Mouse (Mus musculus) heart, embryonic 14.5 days (tissue): ENCODE data around the gene Cyp2d22. TPM values are rescaled to one million over a fixed set of nuclear protein-coding genes. Genes with fewer than 3 reads are reported as not detected.
A peak's percentile ranks its signal among the peaks of the same experiment; 100 is the strongest.

Experiments used
- ATAC-seq: fragments of 200-750 bp; cut with Nextera tagmentation; 2 replicates; pipeline ENCODE4 v1.8.0; 2017; ENCODE audit warnings: low read depth, moderate TSS enrichment; ENCODE audit not compliant: insufficient number of reproducible peaks, insufficient read depth, low FRiP score
- H3K27ac ChIP-seq, 2 experiments: fragments of 200-500 bp in 1 of 2; fragments of 300-500 bp in 1 of 2; sonication (generic) in 1 of 2; replicated peaks in 1 of 2; 2 replicates each; pipeline ENCODE4 v1.5.1; 2012 to 2014; ENCODE audit warnings: low read depth in 2 of 2, low read length in 2 of 2, control low read depth in 1 of 2, mild to moderate bottlenecking in 1 of 2, mixed read lengths in 1 of 2; ENCODE audit not compliant: control insufficient read depth in 1 of 2, insufficient read depth in 1 of 2
- H3K27me3 ChIP-seq: fragments of 300-500 bp; sonication (generic); 2 replicates; pipeline ENCODE4 v1.6.1; 2014; ENCODE audit warnings: mild to moderate bottlenecking, low read length, control low read depth; ENCODE audit not compliant: control insufficient read depth, insufficient read depth
- H3K36me3 ChIP-seq: fragments of 300-500 bp; sonication (generic); 2 replicates; pipeline ENCODE4 v1.6.1; 2014; ENCODE audit warnings: mild to moderate bottlenecking, control low read depth, low read length, mixed read lengths; ENCODE audit not compliant: control insufficient read depth, insufficient read depth
- H3K4me1 ChIP-seq, 2 experiments: fragments of 200-500 bp in 1 of 2; fragments of 300-500 bp in 1 of 2; sonication (generic) in 1 of 2; 2 replicates each; pipeline ENCODE4 v1.6.1; 2012 to 2014; ENCODE audit warnings: low read length in 2 of 2, control low read depth in 1 of 2, mixed read lengths in 1 of 2; ENCODE audit not compliant: control insufficient read depth in 2 of 2, insufficient read depth in 2 of 2
- H3K4me2 ChIP-seq: fragments of 300-500 bp; sonication (generic); 2 replicates; pipeline ENCODE4 v1.6.1; 2014; ENCODE audit warnings: mild to moderate bottlenecking, low read length
- H3K4me3 ChIP-seq, 2 experiments: fragments of 200-500 bp in 1 of 2; fragments of 300-500 bp in 1 of 2; sonication (generic) in 1 of 2; 2 replicates each; pipeline ENCODE4 v1.5.1; 2012 to 2014; ENCODE audit warnings: low read length in 2 of 2, mild to moderate bottlenecking in 2 of 2, control low read depth in 1 of 2, low read depth in 1 of 2, moderate library complexity in 1 of 2; ENCODE audit not compliant: control insufficient read depth in 1 of 2, insufficient read depth in 1 of 2
- H3K9ac ChIP-seq: fragments of 300-500 bp; sonication (generic); 2 replicates; pipeline ENCODE4 v1.6.1; 2014; ENCODE audit warnings: mild to moderate bottlenecking, low read length
- H3K9me3 ChIP-seq: fragments of 300-500 bp; sonication (generic); 2 replicates; pipeline ENCODE4 v1.6.1; 2016; ENCODE audit warnings: low read length, control low read depth; ENCODE audit not compliant: control insufficient read depth
- WGBS: fragments of 180-500 bp; shearing (Covaris S2); extraction: QIAGEN DNeasy Blood & Tissue Kit; methylation state at CpG from one replicate; pipeline ENCODE4 v1.1.7; 2014; 5-methylcytosine and 5-hydroxymethylcytosine counted together
- polyA plus RNA-seq: library from polyadenylated mRNA; unstranded; fragments of >200 nt; fragmentation: Nextera tagmentation; extraction: Ambion mirVana; gene quantifications from 2 replicates; pipeline ENCODE4 v1.2.1, GENCODE M21; 2014

Cyp2d22 gene
- polyA plus RNA-seq: 8.6 and 9.2 TPM in 2 replicates

DNA sequence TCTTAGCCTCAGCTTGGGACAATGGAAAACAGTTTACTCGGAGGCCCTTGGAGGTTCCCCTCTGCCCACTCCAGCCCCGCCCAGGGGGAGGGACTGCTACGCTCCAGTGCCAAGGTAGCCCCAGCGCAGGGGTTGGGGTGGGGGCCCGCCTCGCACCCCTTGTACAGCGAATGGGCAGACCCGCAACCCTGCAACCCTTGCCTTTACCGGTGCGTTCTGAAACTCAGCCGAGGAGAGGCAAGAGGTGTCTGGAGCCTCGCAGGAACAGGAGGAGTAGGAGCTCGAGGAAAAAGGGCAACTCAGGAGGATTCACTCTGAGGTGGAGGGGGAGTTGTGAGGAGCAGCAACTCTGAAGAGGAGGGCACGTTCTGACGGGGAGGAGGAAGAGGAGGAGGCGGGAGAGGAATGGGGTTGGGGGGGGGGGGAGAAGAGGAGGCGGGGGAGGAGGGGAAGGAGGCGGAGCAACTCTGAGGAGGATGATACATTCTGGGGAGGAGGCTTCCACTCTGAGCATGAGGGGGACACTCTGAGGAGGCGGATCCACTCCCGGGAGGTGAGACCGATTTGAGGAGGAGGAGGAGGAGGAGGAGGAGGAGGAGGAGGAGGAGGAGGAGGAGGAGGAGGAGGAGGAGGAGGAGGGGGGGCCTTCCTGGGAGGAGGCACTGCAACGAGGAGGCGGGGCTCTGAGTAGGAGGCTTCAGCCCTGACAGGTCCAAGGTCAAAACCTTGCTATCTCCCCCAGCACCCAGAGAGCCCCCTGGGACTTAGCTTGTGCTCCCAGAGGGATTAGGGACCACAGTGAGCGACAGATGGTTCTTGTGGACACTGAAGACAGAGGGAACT is at the start of gene Cyp2d22:
Gene Cyp2d22, minus strand, starts transcription at position 390 of the 843 bp plus-strand sequence.
- 3% methylated on average over 17 of the region's 24 CpGs for WGBS
- Histone ChIP-seq H3K9me3 (no peaks in the 10 kb centered on the region), H3K4me1 (peaks cover 6 to 20% of the 10 kb centered on the region in 2 experiments), H3K27me3 (no peaks in the 10 kb centered on the region), H3K36me3 (no peaks in the 10 kb centered on the region), H3K4me2 (peak within 1 kb of the TSS; percentile 80), H3K27ac (peak within 1 kb of the TSS; percentile 66 to 79), H3K4me3 (peak within 1 kb of the TSS; percentile 52 to 56), H3K9ac (peak within 1 kb of the TSS; percentile 76)
- peak; percentile 69 for ATAC-seq

DNA sequence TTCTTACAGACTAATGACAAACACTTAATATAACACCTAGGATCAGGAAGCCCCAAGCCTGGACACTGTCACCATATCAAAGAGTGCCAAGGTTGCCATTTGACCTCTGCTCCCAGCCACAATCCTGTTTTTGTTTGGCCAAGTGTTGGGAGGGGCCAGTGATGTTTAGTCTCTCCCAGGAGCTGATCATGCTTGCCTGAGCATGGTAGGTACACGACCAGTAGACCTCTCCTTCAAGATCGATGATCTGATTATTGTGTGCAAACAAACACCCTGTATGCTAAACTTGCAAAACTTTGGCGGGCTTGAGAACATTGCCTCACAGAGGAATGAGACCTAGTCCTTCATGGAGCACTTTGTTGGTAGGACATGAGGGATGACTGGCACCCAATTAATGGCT is 43.4 kb upstream of the Cyp2d22 start:
- no peaks in the 10 kb centered on the region for H3K9me3 ChIP-seq
- ATAC-seq: no peak
- H3K4me1 ChIP-seq: no peaks in the 10 kb centered on the region
- no peak overlapping the region for H3K27ac ChIP-seq
- WGBS: 77% methylated on average over 3 of the region's 3 CpGs
- no peak overlapping the region for H3K9ac ChIP-seq
- H3K27me3 ChIP-seq: no peaks in the 10 kb centered on the region
- H3K36me3 ChIP-seq: no peaks in the 10 kb centered on the region
- H3K4me2 ChIP-seq: no peak overlapping the region
- no peak overlapping the region for H3K4me3 ChIP-seq

DNA sequence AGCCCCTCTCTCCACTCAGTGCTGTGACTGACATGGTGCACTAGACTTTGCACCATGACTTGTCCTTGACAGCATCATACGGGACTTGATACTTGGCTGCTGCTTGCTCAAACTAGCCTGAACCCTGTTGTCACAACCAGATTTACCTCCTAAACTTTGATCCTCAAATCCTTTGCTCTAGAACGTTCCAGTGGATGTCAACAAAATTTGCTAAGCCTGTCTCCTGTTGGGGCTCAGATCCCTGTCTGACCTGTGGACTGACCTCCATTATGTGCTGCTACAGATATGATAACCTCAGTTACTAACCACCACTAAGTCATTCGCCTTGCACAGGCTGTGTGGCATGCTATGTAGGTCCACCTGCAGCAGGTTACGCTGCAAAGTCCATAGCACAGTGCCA is 42.9 kb upstream of the Cyp2d22 start:
- Histone ChIP-seq H3K4me3 (no peak overlapping the region), H3K27me3 (no peaks in the 10 kb centered on the region), H3K36me3 (no peaks in the 10 kb centered on the region), H3K4me2 (no peak overlapping the region), H3K4me1 (no peaks in the 10 kb centered on the region), H3K9ac (no peak overlapping the region), H3K9me3 (no peaks in the 10 kb centered on the region), H3K27ac (no peak overlapping the region)
- 66% methylated on average over 4 of the region's 4 CpGs for WGBS
- ATAC-seq: no peak

DNA sequence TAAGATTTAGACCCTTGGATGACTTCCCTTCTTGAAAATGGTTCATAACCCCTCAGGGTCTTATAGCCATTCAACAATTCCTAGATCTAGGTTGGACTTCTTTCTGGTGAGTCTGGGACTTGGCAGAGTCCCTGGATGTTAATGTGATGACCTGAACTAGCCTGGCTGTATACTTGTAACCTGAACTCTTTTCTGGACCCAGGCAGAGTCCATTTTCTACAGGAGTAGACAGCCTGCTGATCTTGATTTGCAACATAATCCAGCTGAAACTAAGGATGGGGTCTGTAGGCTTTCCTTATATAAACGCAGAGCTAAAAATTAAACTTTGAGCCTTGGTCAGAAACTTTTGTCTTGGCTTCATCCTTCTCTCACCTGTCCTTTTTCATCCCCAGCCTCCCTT is 38.6 kb upstream of the Cyp2d22 start:
- Histone ChIP-seq H3K4me3 (no peak overlapping the region), H3K27me3 (no peaks in the 10 kb centered on the region), H3K4me1 (peaks cover 2 to 4% of the 10 kb centered on the region in 2 experiments; a peak in 2 of 4 replicates), H3K27ac (no peak overlapping the region), H3K36me3 (no peaks in the 10 kb centered on the region), H3K4me2 (no peak overlapping the region), H3K9ac (no peak overlapping the region), H3K9me3 (no peaks in the 10 kb centered on the region)
- ATAC-seq: no peak
- WGBS: 74% methylated on average over 1 of the region's 1 CpGs

DNA sequence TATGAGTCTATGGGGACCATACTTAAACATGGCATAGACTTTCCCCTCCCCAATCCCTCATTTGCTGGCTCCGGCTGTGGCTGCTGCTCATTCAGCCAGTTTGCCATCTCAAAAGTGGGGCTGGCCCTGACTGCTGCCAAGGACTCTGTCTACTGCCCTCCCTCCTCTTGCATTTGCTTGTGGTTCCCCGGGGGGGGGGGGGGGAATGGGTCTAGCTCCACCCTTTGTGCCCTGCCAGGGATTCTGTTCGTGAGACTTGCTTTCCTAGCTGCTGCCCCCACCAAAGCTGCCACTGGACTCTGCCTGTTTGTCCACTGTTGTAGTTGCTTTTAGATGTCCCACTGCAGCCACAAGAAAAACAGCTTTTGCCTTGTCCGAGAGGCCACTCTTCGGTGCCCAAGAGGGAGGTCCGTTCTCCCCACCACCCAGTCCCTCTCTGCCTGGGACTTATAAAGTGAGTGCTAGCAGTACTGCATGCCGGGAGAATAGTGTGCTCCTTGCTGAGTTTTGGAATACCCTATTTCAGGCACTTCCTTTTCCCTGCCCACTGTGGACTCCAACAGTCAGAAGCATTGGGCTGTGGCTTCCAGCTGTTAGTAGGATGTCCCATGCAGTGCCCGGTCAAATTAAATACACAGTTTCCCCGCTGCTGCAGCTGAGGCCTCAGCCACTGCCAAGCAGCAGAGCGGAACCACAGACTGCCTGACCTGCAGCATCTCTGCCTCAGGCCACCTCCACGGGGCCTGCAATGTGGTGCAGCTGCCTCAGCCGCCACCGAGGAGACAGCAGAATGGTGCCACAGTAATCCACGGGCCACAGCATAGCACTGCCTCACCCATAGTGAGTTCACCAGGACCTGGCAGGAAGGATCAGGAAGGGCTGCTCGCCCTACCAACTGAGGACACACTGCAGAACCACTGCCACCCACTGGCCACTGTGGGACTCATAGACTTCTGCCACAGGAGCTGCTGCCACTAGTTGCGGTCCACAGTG is 37.0 kb upstream of the Cyp2d22 start:
- H3K4me3 ChIP-seq: no peak overlapping the region
- peak overlapping the region; percentile 10; the same call in 1 of the 2 replicates for H3K9ac ChIP-seq
- H3K27ac ChIP-seq: no peak overlapping the region
- peaks cover 2 to 4% of the 10 kb centered on the region in 2 experiments; a peak in 2 of 4 replicates for H3K4me1 ChIP-seq
- WGBS: 32% methylated on average over 16 of the region's 16 CpGs
- no peaks in the 10 kb centered on the region for H3K27me3 ChIP-seq
- H3K36me3 ChIP-seq: no peaks in the 10 kb centered on the region
- H3K4me2 ChIP-seq: peak overlapping the region; percentile 50
- peak; percentile 77; the same call in 1 of the 2 replicates for ATAC-seq
- H3K9me3 ChIP-seq: no peaks in the 10 kb centered on the region

DNA sequence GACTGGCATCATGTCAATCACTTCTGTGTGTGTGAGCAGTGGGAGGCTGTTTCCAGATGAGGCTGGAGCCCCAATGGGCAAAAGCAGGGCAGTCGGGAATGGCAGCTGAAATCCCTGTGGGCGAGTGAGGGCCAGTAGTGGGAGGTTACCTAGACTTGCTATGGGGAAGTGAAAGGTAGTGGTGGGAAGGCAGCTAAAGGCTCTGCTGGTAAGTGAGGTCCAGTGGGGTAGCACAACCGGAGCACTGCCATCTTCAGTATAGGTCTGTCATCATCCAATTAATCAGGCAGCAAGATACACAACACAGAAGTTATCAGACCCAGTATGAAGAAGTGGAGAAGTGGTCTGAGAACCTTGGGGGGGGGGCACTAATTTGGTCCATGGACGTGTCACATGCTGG is 27.5 kb upstream of the Cyp2d22 start:
- H3K27me3 ChIP-seq: no peaks in the 10 kb centered on the region
- WGBS: 76% methylated on average over 4 of the region's 4 CpGs
- H3K9me3 ChIP-seq: no peaks in the 10 kb centered on the region
- ATAC-seq: no peak
- H3K4me2 ChIP-seq: no peak overlapping the region
- no peak overlapping the region for H3K27ac ChIP-seq
- H3K4me3 ChIP-seq: no peak overlapping the region
- no peaks in the 10 kb centered on the region for H3K4me1 ChIP-seq
- H3K36me3 ChIP-seq: no peaks in the 10 kb centered on the region
- H3K9ac ChIP-seq: no peak overlapping the region

DNA sequence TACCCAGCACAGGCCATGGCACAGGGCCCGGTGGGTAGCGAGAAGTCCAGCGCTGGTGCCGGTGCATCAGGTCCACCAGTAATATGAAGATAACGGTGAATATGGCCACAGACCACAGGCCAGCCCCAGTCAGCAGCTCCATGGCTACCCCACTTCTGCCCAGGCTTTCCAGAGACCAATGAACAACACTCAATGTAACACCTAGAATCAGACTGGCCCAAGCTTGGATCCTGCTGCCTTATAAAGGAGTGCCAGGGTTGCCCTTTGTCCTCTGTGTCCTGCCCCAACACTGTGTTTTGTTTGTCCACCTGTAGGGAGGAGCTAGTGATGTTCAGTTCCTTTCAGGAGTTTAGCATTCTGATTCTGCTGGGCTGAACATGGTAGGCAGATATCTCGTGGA is 26.9 kb upstream of the Cyp2d22 start, which contains the start of gene Cyp2d10:
Gene Cyp2d10, minus strand, starts transcription at position 215 of the 400 bp plus-strand sequence.
- no peak for ATAC-seq
- WGBS: 89% methylated on average over 6 of the region's 6 CpGs
- H3K27ac ChIP-seq: no peak within 1 kb of the TSS
- no peaks in the 10 kb centered on the region for H3K27me3 ChIP-seq
- no peak within 1 kb of the TSS for H3K9ac ChIP-seq
- H3K9me3 ChIP-seq: no peaks in the 10 kb centered on the region
- no peaks in the 10 kb centered on the region for H3K4me1 ChIP-seq
- no peak within 1 kb of the TSS for H3K4me2 ChIP-seq
- no peak within 1 kb of the TSS for H3K4me3 ChIP-seq
- H3K36me3 ChIP-seq: no peaks in the 10 kb centered on the region
